Mouse (Mus musculus): ENCODE results near the gene Golgb1.

Gene Golgb1

GRCm38 (mm10) chr16:36943591-36943990, 68.7 kb downstream of the Golgb1 start:
- DNase-seq (ENCODE audit: low spot score in 2 of 2): no peak

- no peak for DNase-seq (ENCODE audit: low spot score in 2 of 2)
These were observed 70.0 kb downstream of the Golgb1 start for GRCm38 (mm10) chr16:36944895-36945424.

- no peak for DNase-seq (ENCODE audit: low spot score in 2 of 2)
These were observed 71.7 kb downstream of the Golgb1 start for GRCm38 (mm10) chr16:36946459-36947159.

GRCm38 (mm10) chr16:36947646-36948197, 72.8 kb downstream of the Golgb1 start:
- DNase-seq (ENCODE audit: low spot score in 2 of 2): no peak

- no peak for DNase-seq (ENCODE audit: low spot score in 2 of 2)
These were observed 74.8 kb downstream of the Golgb1 start for GRCm38 (mm10) chr16:36949614-36950336.

- no peak for DNase-seq (ENCODE audit: low spot score in 2 of 2)
These were observed 76.1 kb downstream of the Golgb1 start for GRCm38 (mm10) chr16:36951029-36951428.

GRCm38 (mm10) chr16:36955106-36955505, 80.2 kb downstream of the Golgb1 start:
- no peak for DNase-seq (ENCODE audit: low spot score in 2 of 2)

- DNase-seq (ENCODE audit: low spot score in 2 of 2): no peak
These were observed 88.5 kb downstream of the Golgb1 start for GRCm38 (mm10) chr16:36963415-36963814.

- DNase-seq (ENCODE audit: low spot score in 2 of 2): no peak
These were observed 104.2 kb downstream of the Golgb1 start for GRCm38 (mm10) chr16:36979127-36979526.
